Mouse (Mus musculus) macrophage (primary cell): ENCODE results near the gene Uts2. TPM values are rescaled to one million over a fixed set of nuclear protein-coding genes. Genes with fewer than 3 reads are reported as not detected.

Experiments used
- H3K27ac ChIP-seq: fragments of 350-480 bp; formaldehyde crosslinking; 2 replicates; pipeline ENCODE4 v1.9.0; 2021
- H3K36me3 ChIP-seq: fragments of 350-480 bp; formaldehyde crosslinking; 2 replicates; pipeline ENCODE4 v1.9.0; 2021; ENCODE audit errors: inconsistent target
- H3K4me3 ChIP-seq: fragments of 350-480 bp; formaldehyde crosslinking; 2 replicates; pipeline ENCODE4 v1.9.0; 2021; ENCODE audit errors: inconsistent target
- H3K79me2 ChIP-seq: fragments of 350-480 bp; formaldehyde crosslinking; 2 replicates; pipeline ENCODE4 v1.9.0; 2021; ENCODE audit errors: inconsistent target
- WGBS: methylation state at CpG from one replicate; pipeline ENCODE4 v1.1.7; 2026; ENCODE audit warnings: inconsistent platforms; ENCODE audit not compliant: missing documents; 5-methylcytosine and 5-hydroxymethylcytosine counted together
- polyA plus RNA-seq: library from polyadenylated mRNA; stranded (reverse); fragments of 250-400 nt; gene quantifications from 3 replicates; pipeline ENCODE4 v1.2.4, GENCODE M21; 2018; ENCODE audit warnings: inconsistent platforms

Uts2 gene
- polyA plus RNA-seq, 1 experiment from 2014 or later = not detected

DNA sequence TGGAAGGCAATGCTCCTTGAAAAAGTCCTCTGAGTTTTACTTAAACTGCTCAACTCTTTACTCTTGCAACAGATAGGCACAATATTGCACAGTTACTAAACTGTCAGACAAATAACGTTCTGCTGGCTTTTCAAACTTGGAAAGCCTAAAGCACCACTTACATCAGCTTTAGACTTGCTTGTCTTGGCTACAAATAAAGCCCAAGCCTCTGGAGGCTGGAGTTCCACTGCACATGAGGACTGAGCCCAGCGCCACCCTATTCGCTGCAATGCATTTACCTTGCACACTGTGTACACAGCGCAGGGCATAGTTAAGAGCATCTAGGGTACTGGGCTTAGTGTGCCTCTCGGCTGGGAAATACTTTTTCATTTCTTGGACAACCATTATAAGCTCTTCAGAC is 46.4 kb downstream of the Uts2 start:
- 57% methylated on average over 5 of the region's 5 CpGs for WGBS
- H3K4me3 ChIP-seq = peak overlapping the region; percentile 61
- no peak overlapping the region for H3K27ac ChIP-seq
- H3K79me2 ChIP-seq = no peaks in the 10 kb centered on the region
- peaks cover 7% of the 10 kb centered on the region; the same call in 1 of the 2 replicates for H3K36me3 ChIP-seq

DNA sequence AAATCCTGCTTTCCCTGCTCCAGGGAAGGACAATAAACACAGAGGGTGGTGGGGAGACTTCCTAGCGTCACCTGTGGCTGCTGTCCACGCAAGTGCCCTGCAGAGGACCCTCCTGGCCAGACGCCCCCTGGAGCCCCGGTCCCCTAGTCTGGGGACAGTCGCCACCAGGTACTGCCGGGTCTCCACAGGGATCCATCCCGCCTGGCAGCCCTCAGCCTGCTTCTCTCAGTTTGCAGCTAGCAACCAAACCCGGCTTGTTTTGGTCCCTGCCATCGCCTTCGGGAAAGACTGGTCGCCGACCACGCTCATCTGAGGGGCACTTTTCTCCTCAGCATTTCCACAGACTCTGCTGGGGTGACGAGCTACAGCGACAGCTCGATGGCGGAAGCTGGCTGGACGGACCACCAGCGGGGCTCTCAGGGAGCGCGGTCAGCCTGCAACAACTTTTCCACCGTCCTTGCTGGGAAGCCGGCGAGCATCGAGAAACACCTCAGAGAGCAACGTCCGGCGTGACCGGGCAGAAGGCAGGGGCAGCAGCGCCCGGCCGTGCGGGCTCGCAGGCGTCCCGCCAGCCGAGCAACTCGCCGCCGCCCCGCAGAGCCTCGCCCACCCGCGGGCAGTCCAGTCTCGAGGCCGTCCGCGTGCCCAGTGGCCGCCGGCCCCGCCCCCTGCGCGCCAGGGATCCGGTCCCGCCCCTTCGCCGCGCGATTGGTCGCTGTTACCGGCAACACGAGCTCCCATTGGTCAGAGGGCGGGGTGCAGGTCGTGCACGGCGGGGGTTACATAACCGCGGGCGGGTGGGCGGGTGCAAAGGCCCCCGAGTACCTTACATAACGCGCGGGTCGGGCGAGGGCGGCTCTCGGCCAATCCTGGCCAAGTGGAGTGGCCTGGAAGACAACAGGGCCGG is 47.4 kb downstream of the Uts2 start, which contains the start of gene Per3:
Gene Per3 (minus strand): TSS at position 629 of the 907 bp plus-strand sequence.
- under 1% methylated on average over 68 of the region's 79 CpGs for WGBS
- H3K36me3 ChIP-seq = peaks cover 15% of the 10 kb centered on the region; the same call in 1 of the 2 replicates
- H3K4me3 ChIP-seq = peak within 1 kb of the TSS; percentile 61
- peaks cover 5% of the 10 kb centered on the region; the same call in 1 of the 2 replicates for H3K79me2 ChIP-seq
- peak within 1 kb of the TSS; percentile 56 for H3K27ac ChIP-seq

DNA sequence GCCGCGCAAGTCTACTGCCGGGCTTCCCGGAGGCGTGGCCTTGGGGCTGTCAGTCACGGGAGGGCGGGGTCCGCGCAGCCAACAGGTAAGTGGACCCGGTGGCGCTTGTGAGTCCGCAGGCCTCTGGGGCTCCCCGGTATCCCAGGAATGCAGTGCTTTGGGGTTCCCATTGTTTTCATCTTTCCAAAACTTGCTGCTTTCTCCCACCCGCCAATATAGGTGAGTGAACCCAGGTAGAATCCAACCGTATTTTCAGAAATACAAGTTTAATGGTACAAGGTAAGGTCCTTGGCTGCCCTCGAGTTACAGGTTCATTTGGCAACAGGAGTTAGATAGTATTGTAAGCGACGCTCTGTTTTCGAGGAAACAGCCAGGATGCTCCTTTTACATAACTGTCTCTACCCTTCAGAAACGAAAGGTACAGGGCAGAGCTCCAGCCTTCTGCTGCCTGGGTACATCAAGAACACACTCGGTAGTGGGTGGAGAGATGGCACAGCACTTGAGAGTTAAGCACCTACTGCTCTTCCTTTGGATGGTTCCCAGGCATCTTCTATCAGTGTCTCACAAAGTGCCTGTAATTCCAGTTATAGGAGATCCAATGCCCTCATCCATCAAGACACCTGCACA is 48.2 kb downstream of the Uts2 start:
- Histone ChIP-seq H3K79me2 (peaks cover 12% of the 10 kb centered on the region; the same call in 1 of the 2 replicates), H3K36me3 (peaks cover 21% of the 10 kb centered on the region; the same call in 1 of the 2 replicates), H3K27ac (no peak overlapping the region), H3K4me3 (peak overlapping the region; percentile 30)
- WGBS = 5% methylated on average over 21 of the region's 21 CpGs

DNA sequence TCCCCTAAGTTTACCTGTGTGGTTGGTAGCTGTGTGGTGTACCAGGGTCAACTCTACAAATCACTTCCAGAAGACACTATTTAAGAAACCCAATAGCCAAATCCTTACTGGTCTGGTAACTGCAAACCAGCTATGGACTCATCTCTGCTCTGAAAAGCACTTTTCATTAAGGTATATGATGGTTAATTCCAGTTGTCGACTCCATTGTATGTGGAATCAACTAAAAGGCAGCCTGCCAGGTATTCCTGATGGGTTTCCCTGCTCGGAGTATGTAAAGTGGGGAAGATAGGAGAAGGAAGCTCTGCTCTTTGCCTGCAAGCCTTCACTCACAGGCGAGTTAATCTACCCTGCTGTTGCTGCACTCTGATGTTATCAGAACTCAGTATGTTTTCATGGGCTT is 49.6 kb downstream of the Uts2 start:
- Histone ChIP-seq H3K27ac (no peak overlapping the region), H3K36me3 (peaks cover 22% of the 10 kb centered on the region; the same call in 1 of the 2 replicates), H3K79me2 (peaks cover 26% of the 10 kb centered on the region; the same call in 1 of the 2 replicates), H3K4me3 (no peak overlapping the region)
- WGBS = 92% methylated on average over 3 of the region's 3 CpGs

GRCm38 (mm10) chr4:151051162-151051561 is 54.3 kb downstream of the Uts2 start:
- Histone ChIP-seq H3K27ac (no peak overlapping the region), H3K4me3 (no peak overlapping the region), H3K79me2 (peaks cover 73% of the 10 kb centered on the region), H3K36me3 (peaks cover 31% of the 10 kb centered on the region; the same call in 1 of the 2 replicates)
- 31% methylated on average over 1 of the region's 1 CpGs for WGBS

Other genes starting within 250 kb of the Uts2 start
- gene Errfi1, start 143.2 kb upstream of the Uts2 start, polyA plus RNA-seq = 4.5 to 7.1 TPM (median 5.5 TPM) in 3 replicates
- 102 to 170 TPM (median 110 TPM) in 3 replicates for gene Park7, start 82.7 kb upstream of the Uts2 start, polyA plus RNA-seq
- gene Tnfrsf9, start 82.5 kb upstream of the Uts2 start, polyA plus RNA-seq = 0.12 to 0.17 TPM in 2 of 3 replicates, not detected in the other
- gene Per3, start 47.6 kb downstream of the Uts2 start, polyA plus RNA-seq = 0.85 to 6.5 TPM (median 1.4 TPM) in 3 replicates
- gene Vamp3, start 60.9 kb downstream of the Uts2 start, polyA plus RNA-seq = 106 to 130 TPM (median 123 TPM) in 3 replicates
- gene Gm13090, start 92.5 kb downstream of the Uts2 start, polyA plus RNA-seq = not detected in 3 replicates